Mouse (Mus musculus): ENCODE measurements around the gene Rab7b.

- TF ChIP-seq CTCF (conservative IDR thresholded peaks at IDR 0.05; ENCODE audit: low read length) (no peak), POU5F1 (IDR thresholded peaks at IDR 0.05; ENCODE audit: borderline replicate concordance, low read length) (no peak), NANOG (IDR thresholded peaks at IDR 0.05; ENCODE audit: borderline replicate concordance, low read length) (no peak)
Measured at GRCm38 (mm10) chr1:131761079-131761831, 72.8 kb downstream of the Rab7b start.

Measured in E14TG2a.4 (cell line).